Mouse (Mus musculus) urinary bladder, postnatal 25 days (tissue): Measurements from ENCODE around the gene Hist1h3e.
"Not testable (repeated sequence)": the region's sequence is repeated elsewhere in the genome, so short reads cannot be mapped to it uniquely, and the experiment has no call there.

Source experiments
- DNase-seq: peaks from one replicate; pipeline ENCODE4 v3.0.0; 2022; ENCODE audit warnings: low spot score

Hist1h3e gene

DNA sequence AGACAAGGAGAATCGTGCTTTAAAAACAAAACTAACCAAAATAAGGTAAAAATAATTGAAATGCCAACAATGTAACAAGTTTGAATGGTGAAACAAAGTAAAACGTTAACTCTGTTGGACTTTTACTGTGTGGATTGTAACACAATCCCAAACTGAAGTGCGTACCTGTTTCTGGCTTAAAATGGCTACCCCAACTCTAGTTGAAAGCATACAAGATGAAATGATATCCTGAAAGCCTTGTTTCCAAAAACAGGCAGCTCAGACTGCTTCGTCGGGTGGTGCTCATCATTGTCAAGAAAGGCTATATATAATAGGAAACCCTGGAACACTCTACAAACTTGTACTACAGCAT, 662 bp downstream of the Hist1h3e start:
- not testable (repeated sequence) for DNase-seq

- DNase-seq = not testable (repeated sequence)
Observed at GRCm38 (mm10) chr13:23560699-23561098, 1.5 kb downstream of the Hist1h3e start.

DNA sequence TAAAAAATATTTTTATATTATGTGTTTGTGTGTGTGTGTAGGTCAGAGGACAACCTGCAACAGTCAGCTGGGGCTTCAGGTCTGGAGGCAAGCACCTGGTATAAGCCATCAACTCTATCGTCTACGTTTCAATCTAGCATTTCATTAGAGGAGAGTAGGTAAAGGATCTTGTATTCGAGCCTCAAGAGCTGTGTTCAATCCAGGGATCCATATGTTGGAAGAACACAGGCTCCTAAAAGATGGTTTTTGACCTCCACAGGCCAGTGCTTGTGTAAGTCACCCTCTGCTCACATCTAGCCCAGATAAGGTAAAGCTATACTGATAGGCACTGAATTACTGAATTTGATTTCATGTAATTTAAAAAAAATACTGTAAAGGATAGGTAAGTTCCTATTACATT, 5.3 kb downstream of the Hist1h3e start:
- DNase-seq = no peak

DNA sequence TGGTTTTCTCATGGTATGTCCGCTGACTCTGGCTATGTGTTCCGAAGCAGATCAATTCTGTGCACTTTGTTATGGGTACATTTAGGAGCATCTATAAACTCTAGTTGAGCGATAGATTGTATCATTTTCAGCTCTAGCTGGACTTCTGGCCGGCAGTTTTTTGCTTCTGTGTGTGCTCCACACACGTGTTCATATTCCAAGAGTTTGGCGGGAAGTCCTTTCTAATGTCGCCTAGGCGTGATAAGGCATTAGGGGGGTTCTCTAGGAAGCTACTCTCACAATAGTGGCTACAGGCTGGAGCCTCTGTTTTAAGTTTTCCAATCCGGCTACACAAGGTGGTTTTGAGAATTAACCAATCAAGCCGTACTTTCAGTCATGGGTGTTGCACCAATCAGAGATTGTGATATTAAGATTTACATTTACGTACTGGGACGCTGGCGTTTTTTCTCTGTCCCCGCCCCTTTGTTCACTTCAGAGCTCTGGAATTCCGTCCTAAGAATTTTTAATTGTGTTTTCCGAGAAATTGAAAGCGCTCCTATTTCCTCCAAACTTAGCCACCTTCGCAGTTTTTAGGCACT, 6.2 kb downstream of the Hist1h3e start:
- peak; percentile 43 for DNase-seq

DNA sequence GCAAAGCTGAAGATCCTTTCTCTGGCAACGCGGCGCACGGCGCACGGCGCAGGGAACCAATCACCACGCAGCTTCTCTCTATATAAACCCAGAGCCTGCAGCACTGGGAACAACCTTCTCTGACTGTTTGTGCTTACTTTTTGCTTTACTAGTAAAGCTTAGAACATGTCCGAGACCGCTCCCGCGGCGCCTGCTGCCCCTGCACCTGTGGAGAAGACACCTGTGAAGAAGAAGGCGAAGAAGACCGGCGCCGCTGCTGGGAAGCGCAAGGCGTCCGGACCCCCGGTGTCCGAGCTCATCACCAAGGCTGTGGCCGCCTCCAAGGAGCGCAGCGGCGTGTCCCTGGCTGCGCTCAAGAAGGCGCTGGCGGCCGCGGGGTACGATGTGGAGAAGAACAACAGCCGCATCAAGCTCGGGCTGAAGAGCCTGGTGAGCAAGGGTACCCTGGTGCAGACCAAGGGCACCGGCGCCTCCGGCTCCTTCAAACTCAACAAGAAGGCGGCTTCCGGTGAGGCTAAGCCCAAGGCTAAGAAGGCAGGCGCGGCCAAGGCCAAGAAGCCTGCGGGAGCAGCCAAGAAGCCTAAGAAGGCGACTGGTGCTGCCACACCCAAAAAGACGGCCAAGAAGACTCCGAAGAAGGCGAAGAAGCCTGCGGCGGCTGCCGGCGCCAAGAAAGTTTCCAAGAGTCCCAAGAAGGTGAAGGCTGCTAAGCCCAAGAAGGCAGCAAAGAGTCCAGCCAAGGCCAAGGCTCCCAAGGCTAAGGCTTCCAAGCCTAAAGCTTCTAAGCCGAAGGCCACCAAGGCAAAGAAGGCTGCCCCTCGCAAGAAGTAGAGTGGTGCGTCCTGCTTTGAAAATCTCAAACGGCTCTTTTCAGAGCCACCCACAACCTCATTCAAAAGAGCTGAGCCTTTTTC, 7.0 kb downstream of the Hist1h3e start:
- DNase-seq = peak; percentile 56

- DNase-seq = no peak
Observed at GRCm38 (mm10) chr13:23554393-23554792, 7.8 kb downstream of the Hist1h3e start.

- no peak for DNase-seq
Observed at GRCm38 (mm10) chr13:23552962-23553361, 9.2 kb downstream of the Hist1h3e start, which contains the start of gene Hist1h1d. Gene Hist1h1d (plus strand): TSS chr13:23553262.

DNA sequence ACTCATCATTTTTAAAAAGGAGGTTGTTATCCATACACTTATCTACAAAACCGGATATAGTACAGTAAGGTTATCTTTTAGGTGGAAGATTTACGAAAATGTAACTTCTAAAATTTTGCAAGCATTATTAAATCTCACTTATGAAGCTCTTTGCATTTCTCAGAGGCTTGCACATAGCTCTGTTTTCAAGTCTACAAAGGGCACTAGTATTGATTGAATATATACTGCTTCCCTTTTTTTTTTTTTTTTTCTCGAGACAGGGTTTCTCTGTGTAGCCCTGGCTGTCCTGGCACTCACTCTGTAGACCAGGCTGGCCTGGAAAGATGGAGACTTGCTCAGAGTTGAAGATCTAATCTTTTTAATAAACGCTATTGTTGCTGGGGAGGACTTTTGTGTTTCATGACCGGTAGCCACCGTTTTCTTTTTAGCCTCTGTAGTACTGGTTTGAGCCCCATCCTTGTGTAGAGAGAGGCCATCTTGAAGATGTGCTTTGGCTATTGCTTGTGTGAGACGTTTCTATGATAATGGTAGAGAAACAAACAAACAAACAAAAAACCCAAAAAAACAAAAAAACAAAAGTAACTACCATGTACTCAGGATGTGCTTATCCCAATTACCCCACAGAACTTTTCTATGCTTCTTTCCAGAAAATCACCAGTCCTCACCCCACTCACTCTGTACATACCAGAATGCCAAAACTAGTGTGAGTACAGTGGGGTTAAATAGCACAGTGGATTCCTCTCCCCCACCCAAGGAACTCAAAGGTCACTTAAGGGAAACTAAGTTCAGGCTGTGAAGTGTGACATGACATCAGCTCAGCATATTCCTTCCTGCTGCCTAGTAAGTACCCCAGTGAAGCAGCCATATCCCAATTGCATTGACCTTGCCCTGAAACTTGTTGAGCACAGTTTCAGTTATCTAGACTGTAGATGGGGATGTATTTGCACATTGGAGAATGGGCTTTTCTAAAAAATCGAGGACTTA, 9.9 kb downstream of the Hist1h3e start:
- DNase-seq = no peak

DNA sequence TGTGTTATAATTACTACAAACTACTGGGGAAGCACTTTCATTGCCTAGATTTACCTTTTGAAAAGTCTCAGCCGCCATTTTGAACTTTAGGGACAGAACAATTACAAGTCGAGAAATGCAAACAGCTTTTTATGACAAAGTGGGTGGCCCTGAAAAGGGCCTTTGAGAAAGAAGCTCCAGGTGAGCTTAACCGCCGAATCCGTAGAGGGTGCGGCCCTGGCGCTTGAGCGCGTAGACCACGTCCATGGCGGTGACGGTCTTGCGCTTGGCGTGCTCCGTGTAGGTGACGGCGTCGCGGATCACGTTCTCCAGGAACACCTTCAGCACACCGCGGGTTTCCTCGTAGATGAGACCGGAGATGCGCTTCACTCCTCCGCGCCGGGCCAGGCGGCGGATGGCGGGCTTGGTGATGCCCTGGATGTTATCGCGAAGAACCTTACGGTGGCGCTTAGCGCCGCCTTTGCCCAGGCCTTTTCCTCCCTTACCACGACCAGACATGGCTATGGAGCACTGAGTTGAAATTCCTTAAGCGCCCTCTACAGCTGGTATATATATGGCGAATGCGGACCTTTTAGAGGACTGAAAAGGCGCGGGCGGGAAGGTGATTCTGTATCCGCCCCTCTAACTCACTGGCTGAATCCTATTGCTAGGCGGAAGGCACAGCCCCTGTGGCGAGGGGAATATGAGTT, 10.9 kb downstream of the Hist1h3e start, which contains the start of gene Hist1h4f:
Hist1h4f (minus strand) TSS at position 503 of the 689 bp plus-strand sequence.
- peak; percentile 71 for DNase-seq

DNA sequence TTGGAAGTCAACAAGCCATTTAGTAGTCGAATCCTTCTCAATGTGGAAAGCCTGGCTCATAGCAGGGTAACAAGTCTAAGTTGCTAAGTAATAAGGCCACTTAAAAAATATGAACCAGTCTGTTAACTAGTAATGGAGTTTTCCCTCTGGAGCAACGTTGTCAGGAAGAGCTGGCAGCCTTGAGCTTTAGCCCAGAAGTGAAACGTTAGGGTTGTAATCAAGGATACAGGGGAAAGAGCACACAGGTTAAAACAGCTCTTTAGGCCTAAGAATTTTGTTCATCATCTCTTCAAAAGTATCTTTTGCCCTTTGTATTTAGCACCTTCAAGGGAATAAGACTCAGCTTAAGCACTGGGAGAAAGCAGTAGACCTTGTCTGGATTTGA, 11.4 kb downstream of the Hist1h3e start:
- no peak for DNase-seq

DNA sequence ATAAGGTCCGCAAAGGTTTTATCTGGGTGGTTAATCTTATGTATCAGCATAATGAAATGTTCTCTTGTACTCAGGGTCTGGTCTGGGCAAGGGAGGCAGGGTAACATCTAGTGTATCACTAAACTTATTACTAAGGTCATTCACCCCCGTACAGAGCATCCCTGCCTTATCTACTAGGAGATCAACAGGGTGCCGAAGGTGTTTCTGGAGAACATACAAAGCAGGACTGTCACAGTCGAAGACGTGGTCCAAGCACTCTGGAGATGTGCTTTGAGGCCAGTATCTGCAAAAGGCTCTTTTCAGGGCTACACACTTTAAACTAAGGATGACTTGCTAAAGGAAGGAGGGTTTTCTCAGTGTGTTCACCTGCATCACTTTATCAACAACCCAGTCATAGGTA, 15.5 kb downstream of the Hist1h3e start:
- no peak for DNase-seq

DNA sequence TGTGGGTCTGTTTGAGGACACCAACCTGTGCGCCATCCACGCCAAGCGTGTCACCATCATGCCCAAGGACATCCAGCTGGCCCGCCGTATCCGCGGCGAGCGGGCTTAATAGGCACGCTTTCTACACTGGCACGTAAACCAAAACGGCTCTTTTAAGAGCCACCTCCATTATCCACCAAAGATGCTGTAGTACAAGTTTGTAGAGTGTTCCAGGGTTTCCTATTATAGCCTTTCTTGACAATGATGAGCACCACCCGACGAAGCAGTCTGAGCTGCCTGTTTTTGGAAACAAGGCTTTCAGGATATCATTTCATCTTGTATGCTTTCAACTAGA, 17.4 kb downstream of the Hist1h3e start:
- DNase-seq = not testable (repeated sequence)

DNA sequence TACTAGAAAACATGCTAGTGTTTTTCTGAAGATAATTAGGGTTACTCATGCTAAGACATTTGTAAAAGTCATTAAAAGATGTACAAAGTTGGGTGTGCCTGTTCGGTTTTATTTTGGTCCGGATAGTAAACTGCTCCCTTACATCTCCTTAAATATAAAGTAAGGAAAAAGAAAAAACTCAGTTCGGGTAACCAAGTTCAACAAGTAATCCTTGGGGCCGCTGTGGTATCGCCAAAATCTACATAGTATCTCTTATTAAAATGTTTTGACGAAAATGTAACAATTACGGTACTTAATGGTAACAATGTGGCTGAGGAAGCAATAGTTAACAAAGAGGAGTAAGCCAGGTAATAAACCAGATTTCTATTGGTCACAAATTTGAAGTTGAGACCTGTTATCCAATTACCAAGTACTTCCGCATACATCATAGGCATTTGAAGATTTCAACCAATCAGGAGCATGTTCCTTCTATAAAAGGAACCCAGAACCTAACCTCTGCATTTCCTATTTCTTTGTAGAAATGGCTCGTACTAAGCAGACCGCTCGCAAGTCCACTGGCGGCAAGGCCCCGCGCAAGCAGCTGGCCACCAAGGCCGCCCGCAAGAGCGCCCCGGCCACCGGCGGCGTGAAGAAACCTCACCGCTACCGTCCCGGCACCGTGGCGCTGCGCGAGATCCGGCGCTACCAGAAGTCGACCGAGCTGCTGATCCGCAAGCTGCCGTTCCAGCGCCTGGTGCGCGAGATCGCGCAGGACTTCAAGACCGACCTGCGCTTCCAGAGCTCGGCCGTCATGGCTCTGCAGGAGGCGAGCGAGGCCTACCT, 18.0 kb downstream of the Hist1h3e start, which contains the start of gene Hist1h3f:
Hist1h3f (plus strand) TSS at position 88 of the 822 bp plus-strand sequence.
- DNase-seq = peak; percentile 48

GRCm38 (mm10) chr13:23542999-23543607, 19.1 kb downstream of the Hist1h3e start, which contains the start of gene Hist1h2bh:
Gene Hist1h2bh (minus strand): TSS chr13:23543392.
- DNase-seq = not testable (repeated sequence)

DNA sequence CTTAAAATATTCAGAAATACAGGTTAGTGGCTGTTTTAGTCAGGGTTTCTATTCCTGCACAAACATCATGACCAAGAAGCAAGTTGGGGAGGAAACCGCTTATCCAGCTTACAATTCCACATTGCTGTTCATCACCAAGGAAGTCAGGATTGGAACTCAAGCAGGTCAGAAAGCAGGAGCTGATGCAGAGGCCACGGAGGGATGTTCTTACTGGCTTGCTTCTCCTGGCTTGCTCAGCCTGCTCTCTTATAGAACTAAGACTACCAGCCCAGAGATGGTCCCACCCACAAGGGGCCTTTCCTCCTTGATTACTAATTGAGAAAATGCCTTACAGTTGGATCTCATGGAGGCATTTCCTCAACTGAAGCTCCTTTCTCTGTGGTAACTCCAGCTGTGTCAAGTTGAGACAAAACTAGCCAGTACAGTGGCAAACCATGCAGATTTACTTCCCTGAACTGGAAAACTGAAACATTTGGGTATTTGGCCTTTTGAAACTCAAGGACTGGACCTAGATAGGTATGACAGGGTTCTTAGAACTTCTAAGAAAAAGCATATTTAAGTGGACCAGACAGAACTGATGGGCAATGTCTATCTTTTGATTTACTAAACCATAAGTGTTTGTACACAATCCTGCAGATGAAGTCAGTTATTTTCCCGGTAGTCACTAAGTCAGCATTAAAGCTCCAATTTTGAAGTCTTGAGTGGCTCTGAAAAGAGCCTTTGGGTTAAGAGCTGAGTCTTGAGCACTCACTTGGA, 19.8 kb downstream of the Hist1h3e start:
- DNase-seq = not testable (repeated sequence)

DNA sequence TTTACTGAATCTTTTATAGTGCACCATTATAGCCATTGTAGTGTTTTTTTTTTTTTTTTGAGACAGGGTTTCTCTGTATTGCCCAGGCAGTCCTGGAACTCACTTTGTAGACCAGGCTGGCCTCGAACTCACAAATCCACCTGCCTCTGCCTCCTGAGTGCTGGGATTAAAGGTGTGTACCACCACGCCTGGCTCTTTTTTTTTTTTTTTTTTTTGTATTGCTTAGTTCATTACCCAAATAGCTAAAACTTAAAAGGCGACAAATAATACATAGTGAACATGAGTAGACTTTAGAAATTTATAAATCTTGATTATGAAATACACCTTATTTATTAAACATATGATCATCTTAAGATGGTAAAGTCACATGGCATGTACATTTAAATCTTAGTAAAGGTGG, 20.7 kb downstream of the Hist1h3e start:
- no peak for DNase-seq

GRCm38 (mm10) chr13:23539821-23540220, 22.3 kb downstream of the Hist1h3e start:
- not testable (repeated sequence) for DNase-seq

DNA sequence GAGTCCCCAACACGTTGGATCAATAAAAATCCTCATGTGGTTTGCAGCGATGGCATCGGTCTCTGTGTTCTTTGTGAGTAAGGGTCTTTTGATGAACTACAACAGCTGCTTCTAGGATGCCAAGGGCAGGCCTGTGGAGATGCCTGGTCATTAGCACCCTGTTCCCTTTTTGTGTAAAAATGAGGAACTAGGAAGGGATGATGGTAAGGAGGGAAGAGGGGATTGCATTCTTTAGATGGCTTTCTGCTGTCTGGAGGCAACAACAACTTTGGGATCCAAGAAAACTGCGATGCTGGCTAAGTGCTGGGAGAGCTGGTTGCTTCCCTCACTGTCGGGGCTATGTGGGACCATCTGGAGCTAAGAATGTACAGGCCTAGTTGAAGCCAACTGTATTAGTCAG, 23.9 kb downstream of the Hist1h3e start:
- no peak for DNase-seq

- no peak for DNase-seq
Observed at GRCm38 (mm10) chr13:23537006-23537710, 25.0 kb downstream of the Hist1h3e start.
